Mouse (Mus musculus) MEL (cell line): ENCODE data around the gene Fuom. TPM values are rescaled to one million over a fixed set of nuclear protein-coding genes. Genes with fewer than 3 reads are reported as not detected.
A peak's percentile ranks its signal among the peaks of the same experiment; 100 is the strongest.

ENCODE experiments used
- DNase-seq: peaks from one replicate; pipeline ENCODE4 v3.0.0; 2011; ENCODE audit warnings: low read depth, low spot score
- H3K27ac ChIP-seq: 2 replicates; pipeline ENCODE4 v1.5.1; 2012; ENCODE audit warnings: low read depth, mild to moderate bottlenecking, control low read depth, low read length, moderate library complexity; ENCODE audit not compliant: control insufficient read depth
- H3K27me3 ChIP-seq, 2 experiments: fragments of 150-350 bp in 1 of 2; sonication (generic) in 1 of 2; 2 replicates each; pipeline ENCODE4 v1.6.1; 2012; ENCODE audit warnings: low read length in 2 of 2, mild to moderate bottlenecking in 2 of 2, improper control_type of control experiment in 1 of 2, moderate library complexity in 1 of 2; ENCODE audit not compliant: insufficient read depth in 2 of 2, control insufficient read depth in 1 of 2
- H3K36me3 ChIP-seq, 2 experiments: 2 replicates each; pipeline ENCODE4 v1.6.1; 2012 to 2014; ENCODE audit warnings: low read length in 2 of 2, improper control_type of control experiment in 1 of 2, inconsistent platforms in 1 of 2, mild to moderate bottlenecking in 1 of 2; ENCODE audit not compliant: insufficient read depth in 2 of 2, control insufficient read depth in 1 of 2
- H3K4me1 ChIP-seq, 2 experiments: fragments of 150-350 bp in 1 of 2; sonication (generic) in 1 of 2; 2 replicates each; pipeline ENCODE4 v1.6.1; 2012; ENCODE audit warnings: low read length in 2 of 2, improper control_type of control experiment in 1 of 2, mild to moderate bottlenecking in 1 of 2; ENCODE audit not compliant: insufficient read depth in 2 of 2, control insufficient read depth in 1 of 2
- H3K4me3 ChIP-seq, 2 experiments: fragments of 150-350 bp in 1 of 2; sonication (generic) in 1 of 2; 2 replicates each; pipeline ENCODE4 v1.5.1; 2012; ENCODE audit warnings: low read depth in 2 of 2, low read length in 2 of 2, mild to moderate bottlenecking in 2 of 2, moderate library complexity in 2 of 2, control low read depth in 1 of 2, improper control_type of control experiment in 1 of 2; ENCODE audit not compliant: control insufficient read depth in 1 of 2, insufficient read depth in 1 of 2
- H3K79me2 ChIP-seq: 2 replicates; pipeline ENCODE4 v1.6.1; 2012; ENCODE audit warnings: mild to moderate bottlenecking, low read length, moderate library complexity; ENCODE audit not compliant: control insufficient read depth, poor library complexity, insufficient read depth
- H3K9ac ChIP-seq: 2 replicates; pipeline ENCODE4 v1.6.1; 2012; ENCODE audit warnings: low read depth, mild to moderate bottlenecking, control low read depth, low read length, moderate library complexity; ENCODE audit not compliant: control insufficient read depth, poor library complexity, severe bottlenecking
- H3K9me3 ChIP-seq: fragments of 150-350 bp; sonication (generic); replicated peaks from 2 replicates; pipeline ENCODE4 v1.6.1; 2012; ENCODE audit warnings: mild to moderate bottlenecking, low read length, improper control_type of control experiment, moderate library complexity; ENCODE audit not compliant: insufficient read depth
- BHLHE40 ChIP-seq: IDR thresholded peaks from 2 replicates; pipeline ENCODE4 v1.6.1; 2012; ENCODE audit warnings: low read depth, mild to moderate bottlenecking, inconsistent platforms, low read length, improper control_type of control experiment, borderline replicate concordance
- CHD2 ChIP-seq: IDR thresholded peaks from 2 replicates; pipeline ENCODE4 v1.6.1; 2011; ENCODE audit warnings: low read length, improper control_type of control experiment
- CTCF ChIP-seq, 3 experiments: IDR thresholded peaks in 2 of 3; conservative IDR thresholded peaks in 1 of 3; 2 replicates each; pipeline ENCODE4 v1.5.1; 2011 to 2012; ENCODE audit warnings: low read length in 3 of 3, low read depth in 2 of 3, mild to moderate bottlenecking in 2 of 3, improper control_type of control experiment in 1 of 3, inconsistent platforms in 1 of 3, mixed read lengths in 1 of 3, moderate library complexity in 1 of 3; ENCODE audit not compliant: control insufficient read depth in 1 of 3, insufficient read depth in 1 of 3, poor library complexity in 1 of 3, severe bottlenecking in 1 of 3
- EP300 ChIP-seq, 2 experiments: IDR thresholded peaks; 2 replicates each; pipeline ENCODE4 v1.6.1; 2011; ENCODE audit warnings: improper control_type of control experiment in 2 of 2, low read length in 2 of 2, low read depth in 1 of 2, mild to moderate bottlenecking in 1 of 2
- GATA1 ChIP-seq: IDR thresholded peaks from 2 replicates; pipeline ENCODE4 v1.6.1; 2011; ENCODE audit warnings: low read depth, low read length, improper control_type of control experiment
- HCFC1 ChIP-seq: IDR thresholded peaks from 2 replicates; pipeline ENCODE4 v1.6.1; 2012; ENCODE audit warnings: low read depth, mild to moderate bottlenecking, inconsistent platforms, low read length, improper control_type of control experiment, moderate library complexity
- MYB ChIP-seq: IDR thresholded peaks from 2 replicates; pipeline ENCODE4 v1.6.1; 2011; ENCODE audit warnings: mild to moderate bottlenecking, low read depth, low read length, improper control_type of control experiment
- MYC ChIP-seq: IDR thresholded peaks from 2 replicates; pipeline ENCODE4 v1.6.1; 2011; ENCODE audit warnings: low read depth, mild to moderate bottlenecking, low read length, improper control_type of control experiment, moderate library complexity
- NELFE ChIP-seq: IDR thresholded peaks from 2 replicates; pipeline ENCODE4 v1.6.1; 2011; ENCODE audit warnings: low read depth, low read length, improper control_type of control experiment
- NRF1 ChIP-seq: IDR thresholded peaks from 2 replicates; pipeline ENCODE4 v1.6.1; 2014; ENCODE audit warnings: low read depth, mild to moderate bottlenecking, inconsistent platforms, low read length, improper control_type of control experiment, moderate library complexity; ENCODE audit not compliant: poor library complexity, insufficient read depth, severe bottlenecking
- POLR2A ChIP-seq, 2 experiments: IDR thresholded peaks; 2 replicates each; pipeline ENCODE4 v1.6.1; 2011 to 2012; ENCODE audit warnings: low read length in 2 of 2, mild to moderate bottlenecking in 2 of 2, control low read depth in 1 of 2, improper control_type of control experiment in 1 of 2, low read depth in 1 of 2, moderate library complexity in 1 of 2; ENCODE audit not compliant: control insufficient read depth in 1 of 2, insufficient read depth in 1 of 2, poor library complexity in 1 of 2
- POLR2AphosphoS5 ChIP-seq: IDR thresholded peaks from 2 replicates; pipeline ENCODE4 v1.6.1; 2012; ENCODE audit warnings: low read depth, borderline replicate concordance, mild to moderate bottlenecking, inconsistent platforms, low read length, moderate library complexity, mixed read lengths
- RCOR1 ChIP-seq: IDR thresholded peaks from 2 replicates; pipeline ENCODE4 v1.6.1; 2012; ENCODE audit warnings: low read depth, mild to moderate bottlenecking, inconsistent platforms, low read length, improper control_type of control experiment
- TAL1 ChIP-seq: IDR thresholded peaks from 2 replicates; pipeline ENCODE4 v1.6.1; 2012; ENCODE audit warnings: mild to moderate bottlenecking, inconsistent platforms, low read length, moderate library complexity, mixed read lengths
- TBP ChIP-seq: IDR thresholded peaks from 2 replicates; pipeline ENCODE4 v1.8.0; 2011; ENCODE audit warnings: low read depth, low read length, improper control_type of control experiment
- TCF12 ChIP-seq: IDR thresholded peaks from 2 replicates; pipeline ENCODE4 v1.6.1; 2014; ENCODE audit warnings: low read depth, mild to moderate bottlenecking, inconsistent platforms, low read length, improper control_type of control experiment, moderate library complexity
- UBTF ChIP-seq: IDR thresholded peaks from 2 replicates; pipeline ENCODE4 v1.6.1; 2012; ENCODE audit warnings: low read depth, mild to moderate bottlenecking, inconsistent platforms, low read length, improper control_type of control experiment, moderate library complexity, borderline replicate concordance; ENCODE audit not compliant: insufficient read depth
- ZKSCAN1 ChIP-seq: IDR thresholded peaks from 2 replicates; pipeline ENCODE4 v1.6.1; 2012; ENCODE audit warnings: low read depth, mild to moderate bottlenecking, inconsistent platforms, low read length, improper control_type of control experiment, moderate library complexity
- ZMIZ1 ChIP-seq: IDR thresholded peaks from 2 replicates; pipeline ENCODE4 v1.6.1; 2012; ENCODE audit warnings: low read depth, mild to moderate bottlenecking, inconsistent platforms, low read length, improper control_type of control experiment, moderate library complexity
- ZNF384 ChIP-seq: IDR thresholded peaks from 2 replicates; pipeline ENCODE4 v1.6.1; 2012; ENCODE audit warnings: low read depth, mild to moderate bottlenecking, inconsistent platforms, low read length, improper control_type of control experiment
- polyA plus RNA-seq, 2 experiments: library from polyadenylated mRNA; stranded (reverse) in 1 of 2; unstranded in 1 of 2; fragments of >175 nt in 1 of 2; fragments of >200 nt in 1 of 2; gene quantifications; 2 replicates each; pipeline versions ENCODE4 v1.2.1 to v1.2.4; 2012; ENCODE audit warnings: low replicate concordance in 2 of 2, low read depth in 1 of 2; ENCODE audit not compliant: insufficient read length in 2 of 2, insufficient read depth in 1 of 2, missing spikeins in 1 of 2
- total RNA-seq: library from RNA; depleted of rRNA; stranded (reverse); fragments of 300-350 nt; gene quantifications from 2 replicates; pipeline ENCODE4 v1.2.3, GENCODE M21; 2012

Fuom gene
- total and polyA plus RNA-seq, 3 experiments = 1.1 to 10.9 TPM; not detected in 1

DNA sequence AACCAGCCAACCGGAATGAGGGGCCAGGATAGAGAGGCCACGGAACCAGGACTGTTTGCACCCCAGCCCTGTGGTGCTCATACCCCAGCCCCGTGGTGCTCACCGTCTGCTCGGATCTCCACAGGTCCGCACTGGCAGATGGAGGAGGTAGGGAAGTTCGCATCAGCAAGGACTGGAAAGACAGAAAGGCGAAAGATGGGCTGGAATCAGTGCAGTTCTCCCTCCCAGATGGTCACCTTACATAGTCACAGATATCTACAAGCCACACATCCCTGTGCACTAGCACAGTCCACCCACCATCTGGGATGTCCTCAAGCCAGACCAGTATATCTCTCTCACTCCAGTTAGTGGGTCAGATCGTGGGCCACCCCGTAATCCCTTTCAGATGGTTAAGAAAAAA is 743 bp downstream of the Fuom start:
- no peak for TF ChIP-seq ZKSCAN1
- TF ChIP-seq RCOR1 = no peak
- no peak for TF ChIP-seq MYB
- TF ChIP-seq NELFE = no peak
- TF ChIP-seq MYC = no peak
- no peak for TF ChIP-seq CHD2
- no peak for TF ChIP-seq POLR2AphosphoS5
- TF ChIP-seq TCF12 = no peak
- TF ChIP-seq ZNF384 = no peak
- TF ChIP-seq HCFC1 = no peak
- no peak for TF ChIP-seq TAL1
- Histone ChIP-seq H3K9ac (no peak overlapping the region; the same call in 1 of the 2 replicates), H3K79me2 (no peaks in the 10 kb centered on the region), H3K27me3 (no peaks in the 10 kb centered on the region), H3K4me3 (no peak overlapping the region), H3K27ac (no peak overlapping the region), H3K9me3 (no peaks in the 10 kb centered on the region), H3K4me1 (peaks cover 0 to 10% of the 10 kb centered on the region in 2 experiments; a peak in 2 of 4 replicates), H3K36me3 (peaks cover 0 to 7% of the 10 kb centered on the region in 2 experiments; a peak in 2 of 4 replicates)
- DNase-seq = no peak

DNA sequence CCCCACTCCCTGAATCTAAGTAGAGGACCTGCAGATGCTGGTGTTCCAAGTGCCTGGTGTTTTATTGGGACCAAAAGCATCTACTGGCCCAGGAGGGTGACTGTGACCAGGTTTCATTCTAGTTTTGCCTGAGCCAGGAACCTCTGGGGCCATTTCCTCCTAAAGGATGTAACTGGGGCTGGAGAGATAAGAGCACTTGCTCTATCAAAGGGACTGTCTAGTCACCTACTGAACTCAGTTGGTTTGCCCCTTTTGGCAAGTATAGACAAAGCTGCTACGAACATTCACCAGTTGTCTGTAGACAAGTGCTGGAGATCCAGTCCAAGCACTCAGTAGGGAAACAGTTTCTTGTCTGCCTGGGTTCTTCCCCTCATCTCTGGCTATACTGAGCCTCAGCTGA is 3.8 kb downstream of the Fuom start:
- TF ChIP-seq ZKSCAN1 (no peak), UBTF (no peak), GATA1 (peak; percentile 69), BHLHE40 (no peak), TBP (no peak), ZMIZ1 (no peak), EP300 (IDR thresholded peaks at IDR 0.05; ENCODE audit: low read depth in 1 of 2, low read length in 2 of 2) (peak; percentile 36 to 41; a peak in 2 of 4 replicates), CTCF (IDR thresholded peaks at IDR 0.05 in 2 of 3, conservative IDR thresholded peaks at IDR 0.05 in 1 of 3; ENCODE audit: control insufficient read depth in 1 of 3, insufficient read depth in 1 of 3, low read depth in 2 of 3, low read length in 3 of 3, poor library complexity in 1 of 3, severe bottlenecking in 1 of 3) (no peak), POLR2A (IDR thresholded peaks at IDR 0.05; ENCODE audit: control insufficient read depth in 1 of 2, insufficient read depth in 1 of 2, low read depth in 1 of 2, low read length in 2 of 2, poor library complexity in 1 of 2) (no peak), NRF1 (no peak)
- no peaks in the 10 kb centered on the region for H3K79me2 ChIP-seq

More for the DNA sequence above, 3.8 kb downstream of the Fuom start:
- peak; percentile 58 for DNase-seq
- Histone ChIP-seq H3K4me1 (peaks cover 0 to 10% of the 10 kb centered on the region in 2 experiments; a peak in 2 of 4 replicates), H3K36me3 (peaks cover 0 to 7% of the 10 kb centered on the region in 2 experiments; a peak in 2 of 4 replicates), H3K4me3 (no peak overlapping the region), H3K9ac (no peak overlapping the region), H3K9me3 (no peaks in the 10 kb centered on the region), H3K27ac (no peak overlapping the region), H3K27me3 (no peaks in the 10 kb centered on the region)
